In genomic region chr4:128224453-128224852, GRCm38 (mm10) we compare ENCODE assay signal across 28 mouse cellular contexts. TPM values are rescaled to one million over a fixed set of nuclear protein-coding genes. Genes with fewer than 3 reads are reported as not detected.
DNase-seq lines count a peak whose midpoint lies in the region; ATAC-seq and TF ChIP-seq lines count a peak whose summit lies in the region.
"Had no signal": no experiment of that assay in that cellular context is flagged by ENCODE, and none has a peak within 500 bp of the region (broad histone marks: within the 10 kb centered on the region; RNA-seq: fewer than 3 reads in every experiment).

No protein-coding gene starts in this region.

- TF ChIP-seq POLR2A in brain, embryonic 14.5 days (IDR thresholded peaks at IDR 0.05; ENCODE audit: borderline replicate concordance, extremely low read depth, insufficient read depth, insufficient read length, poor library complexity, severe bottlenecking) = no peak

- H3K36me3 ChIP-seq in kidney, embryonic 15.5 days = no peaks in the 10 kb centered on the region
- no peaks in the 10 kb centered on the region for H3K36me3 ChIP-seq in hindbrain, embryonic 16.5 days (ENCODE audit: control insufficient read depth, insufficient read depth, low read length)
- H3K36me3 ChIP-seq: embryonic facial prominence, embryonic 15.5 days; forebrain, embryonic 15.5 days; G1E; heart, embryonic 10.5 days; hindbrain, embryonic 13.5 days had no signal

- ATAC-seq in kidney, embryonic 15.5 days (replicated peaks; ENCODE audit: low FRiP score) = peak; percentile 74; the same call in 1 of the 2 replicates
- no peak for ATAC-seq in hindbrain, embryonic 16.5 days
- ATAC-seq: CD4-positive, CD25-positive, alpha-beta regulatory T cell, adult 4 months; forebrain, embryonic 15.5 days had no signal

- no peak for TF ChIP-seq CTCF in brain, embryonic 14.5 days (IDR thresholded peaks at IDR 0.05; ENCODE audit: borderline replicate concordance, extremely low read depth, insufficient read depth, insufficient read length)

- no peak overlapping the region for H3K4me3 ChIP-seq in kidney, embryonic 15.5 days (replicated peaks)
- H3K4me3 ChIP-seq in hindbrain, embryonic 16.5 days (ENCODE audit: low read length) = no peak overlapping the region
- H3K4me3 ChIP-seq: embryonic facial prominence, embryonic 15.5 days; forebrain, embryonic 15.5 days; heart, embryonic 10.5 days; hindbrain, embryonic 13.5 days had no signal

- no peak overlapping the region for H3K4me2 ChIP-seq in kidney, embryonic 15.5 days
- no peak overlapping the region for H3K4me2 ChIP-seq in hindbrain, embryonic 16.5 days (ENCODE audit: low read length)
- H3K4me2 ChIP-seq: embryonic facial prominence, embryonic 15.5 days; forebrain, embryonic 15.5 days; hindbrain, embryonic 13.5 days had no signal

- peaks cover 21% of the 10 kb centered on the region for H3K4me1 ChIP-seq in kidney, embryonic 15.5 days
- peaks cover 14% of the 10 kb centered on the region for H3K4me1 ChIP-seq in hindbrain, embryonic 16.5 days (ENCODE audit: control insufficient read depth, insufficient read depth, low read depth, low read length)
- H3K4me1 ChIP-seq: embryonic facial prominence, embryonic 15.5 days had no signal

- H3K9ac ChIP-seq in kidney, embryonic 15.5 days = no peak overlapping the region
- no peak overlapping the region for H3K9ac ChIP-seq in hindbrain, embryonic 16.5 days (ENCODE audit: low read depth, low read length)
- H3K9ac ChIP-seq: embryonic facial prominence, embryonic 15.5 days; forebrain, embryonic 15.5 days; hindbrain, embryonic 13.5 days had no signal

- no peaks in the 10 kb centered on the region for H3K27me3 ChIP-seq in kidney, embryonic 15.5 days
- no peaks in the 10 kb centered on the region for H3K27me3 ChIP-seq in hindbrain, embryonic 16.5 days (replicated peaks; ENCODE audit: control insufficient read depth, insufficient read depth, low read length)
- H3K27me3 ChIP-seq: embryonic facial prominence, embryonic 15.5 days; forebrain, embryonic 15.5 days had no signal

- DNase-seq in kidney, adult 11 months = peak; percentile 54
- no peak for DNase-seq in kidney, postnatal 10 days
- peak; percentile 12 for DNase-seq in brain, embryonic 14.5 days (ENCODE audit: low read depth)
- DNase-seq in kidney, postnatal 25 days = peak; percentile 18 to 46
- no peak for DNase-seq in heart, postnatal 4 days
- no peak for DNase-seq in layer of hippocampus, adult 18-20 months (ENCODE audit: low spot score in 2 of 2)
- DNase-seq: adrenal gland, adult 8-10 months; adrenal gland, postnatal 36 days; B cell, adult 2 months; cerebellum, adult 11 months; cerebellum, adult 9-10 months; cerebellum, postnatal 36 days; heart, adult 18-20 months; heart, postnatal 10 days had no signal

- WGBS in kidney, embryonic 15.5 days = 44% methylated on average over 6 of the region's 6 CpGs
- WGBS in hindbrain, embryonic 16.5 days = 49% methylated on average over 6 of the region's 6 CpGs

- H3K9me3 ChIP-seq in kidney, embryonic 15.5 days (replicated peaks) = no peaks in the 10 kb centered on the region
- no peaks in the 10 kb centered on the region for H3K9me3 ChIP-seq in hindbrain, embryonic 16.5 days (ENCODE audit: control insufficient read depth, low read length)
- H3K9me3 ChIP-seq: embryonic facial prominence, embryonic 15.5 days; forebrain, embryonic 15.5 days; heart, embryonic 10.5 days; hindbrain, embryonic 13.5 days had no signal

- H3K27ac ChIP-seq in kidney, embryonic 15.5 days = no peak overlapping the region; the same call in none of the 2 replicates
- no peak overlapping the region for H3K27ac ChIP-seq in hindbrain, embryonic 16.5 days (ENCODE audit: low read depth, low read length)
- H3K27ac ChIP-seq: embryonic facial prominence, embryonic 15.5 days; forebrain, embryonic 15.5 days; heart, embryonic 10.5 days; hindbrain, embryonic 13.5 days had no signal

RNA-seq across cellular contexts. Expression of gene Hmgb4, which starts 36.3 kb away (rescaled TPM):
- polyA plus RNA-seq in brain, embryonic 14.5 days (2012; rRNA removed) = not detected in 2 replicates
- polyA plus RNA-seq in kidney, embryonic 15.5 days (2015; fragmentation: Nextera tagmentation; extraction: Ambion mirVana) = not detected in 2 replicates
- total RNA-seq in heart, postnatal 4 days (2021) = not detected
- total RNA-seq in layer of hippocampus, adult 18-20 months (2021) = not detected
- polyA plus RNA-seq in hindbrain, embryonic 16.5 days (2015; fragmentation: Nextera tagmentation; extraction: Ambion mirVana) = not detected in 2 replicates
- total RNA-seq: adrenal gland, adult 8-10 months; adrenal gland, postnatal 36 days; gastrocnemius, adult 8-10 months; gastrocnemius, postnatal 4 days; heart, adult 18-20 months; heart, postnatal 10 days; hematopoietic stem cell, adult 5-6 weeks had no signal
- polyA plus RNA-seq: CD4-positive, CD25-positive, alpha-beta regulatory T cell, adult 4 months; embryonic facial prominence, embryonic 11.5 days; embryonic facial prominence, embryonic 15.5 days; forebrain, embryonic 11.5 days; forebrain, embryonic 15.5 days; G1E; heart, embryonic 10.5 days; heart, embryonic 14.5 days; hindbrain, embryonic 13.5 days had no signal

Comparison
In these comparisons a context has a peak if more than half of its experiments do, and no peak if none do; other contexts are left out.
1. DNase-seq: peak in kidney, adult 11 months (single experiment), brain, embryonic 14.5 days (single experiment) and kidney, postnatal 25 days (2 of 2); none in kidney, postnatal 10 days (single experiment), heart, postnatal 4 days (single experiment) and layer of hippocampus, adult 18-20 months (0 of 2).